Mouse (Mus musculus): ENCODE results near the gene Dcst1.
A peak's percentile ranks its signal among the peaks of the same experiment; 100 is the strongest.

Dcst1 gene

DNA sequence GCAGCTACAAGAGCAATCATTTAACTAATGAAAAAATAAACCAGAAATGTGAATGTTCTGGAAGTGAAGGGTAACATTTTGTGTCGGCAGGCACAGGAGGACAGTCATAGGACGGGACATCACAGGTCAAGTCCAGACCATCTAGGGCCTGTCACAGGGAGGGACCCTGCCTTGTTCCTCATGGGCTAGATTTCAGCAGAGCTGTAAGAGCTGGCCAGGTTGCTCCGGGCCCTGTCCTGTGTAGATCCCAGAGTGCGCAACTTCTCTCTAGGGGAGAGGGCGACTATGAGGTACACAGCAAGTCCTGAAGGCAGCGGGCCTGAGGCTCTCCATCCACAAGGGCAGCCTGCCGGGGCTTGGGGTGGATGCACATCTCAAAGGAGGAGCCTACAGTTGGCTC lies 3.4 kb downstream of the Dcst1 start, which contains the start of gene Dcst2:
Dcst2 (plus strand) TSS at position 301 of the 400 bp plus-strand sequence.
- no peak for DNase-seq (ENCODE audit: low read depth)

DNA sequence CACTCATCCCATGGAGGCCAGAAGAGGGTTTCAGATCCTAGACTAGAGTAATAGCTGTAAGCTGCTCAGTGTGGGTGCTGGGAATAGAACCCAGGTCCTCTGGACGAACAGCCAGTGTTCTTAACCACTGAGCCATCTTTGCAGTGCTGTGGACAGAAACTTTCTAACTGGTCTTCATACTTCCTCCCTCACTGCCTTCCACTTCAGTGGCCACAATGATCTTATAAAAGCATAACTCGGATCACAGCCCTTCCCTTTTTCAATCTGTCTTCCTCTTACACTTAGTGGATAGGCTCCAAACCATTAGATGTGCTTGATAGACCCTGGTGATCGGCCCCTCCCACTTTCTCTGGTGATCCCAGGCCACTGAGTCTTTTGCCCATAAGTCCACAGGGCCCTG lies 4.8 kb downstream of the Dcst1 start:
- DNase-seq (ENCODE audit: low read depth) = no peak

GRCm38 (mm10) chr3:89359630-89360029 lies 5.4 kb downstream of the Dcst1 start:
- no peak for DNase-seq (ENCODE audit: low read depth)

DNA sequence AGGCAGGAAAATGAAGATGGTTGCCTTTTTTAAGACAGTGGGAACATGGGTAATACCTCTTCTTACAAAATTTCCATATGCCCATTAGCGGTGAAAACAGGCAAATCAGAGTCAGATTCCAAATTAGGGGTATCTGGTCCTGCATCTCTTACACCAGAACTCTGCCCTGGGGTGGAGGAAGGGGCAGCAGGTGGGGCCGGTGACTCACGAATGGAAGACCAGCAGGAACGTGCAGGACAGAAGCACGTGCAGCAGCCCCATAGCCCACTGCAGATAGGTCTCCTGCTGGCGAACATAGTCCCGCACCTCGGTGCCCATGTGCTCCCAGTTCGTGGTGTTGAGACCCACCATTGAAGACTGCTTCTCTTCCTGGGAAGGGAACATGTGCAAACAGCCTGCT lies 9.0 kb downstream of the Dcst1 start:
- no peak for DNase-seq (ENCODE audit: low read depth)

GRCm38 (mm10) chr3:89355512-89355902 lies 9.5 kb downstream of the Dcst1 start:
- no peak for DNase-seq (ENCODE audit: low read depth)

DNA sequence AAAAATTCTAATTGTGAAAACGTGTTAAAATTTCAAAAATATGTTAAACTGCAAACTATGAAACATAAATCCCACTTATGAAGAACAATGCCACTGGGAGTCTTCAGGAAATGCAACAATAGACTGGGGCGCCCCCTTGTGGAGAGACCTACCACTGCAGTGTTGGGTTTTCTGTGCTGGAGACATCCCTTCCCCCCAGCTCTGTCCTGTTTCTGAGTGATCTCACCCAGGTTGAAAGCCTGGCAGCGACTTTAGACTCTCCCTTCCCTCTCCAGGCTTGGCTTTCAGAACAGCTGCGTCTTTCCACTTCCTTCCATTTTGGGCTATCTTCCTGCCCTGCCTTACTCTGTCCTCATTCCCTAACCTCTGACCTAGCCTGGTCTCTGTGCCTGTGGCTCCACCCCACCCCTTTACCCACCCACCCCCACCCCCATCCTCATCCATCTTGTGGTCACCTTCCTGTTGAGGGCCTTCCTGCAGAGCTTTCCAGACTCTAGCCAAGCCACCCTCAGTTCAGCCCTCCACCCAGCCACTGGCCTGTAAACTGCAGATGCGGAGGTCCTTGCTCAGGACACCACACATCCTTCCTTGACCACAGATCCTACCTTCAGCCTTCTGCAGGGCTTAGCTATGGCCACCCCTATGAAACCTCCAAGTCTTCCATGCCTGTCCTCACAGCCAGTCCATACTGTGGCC lies 10.1 kb downstream of the Dcst1 start:
- DNase-seq (ENCODE audit: low read depth) = peak; percentile 78

- DNase-seq (ENCODE audit: low read depth) = no peak
Observed at GRCm38 (mm10) chr3:89351271-89351670, 13.8 kb downstream of the Dcst1 start.

- DNase-seq (ENCODE audit: low read depth) = peak; percentile 73
Observed at GRCm38 (mm10) chr3:89349869-89350501, 15.1 kb downstream of the Dcst1 start, which contains the start of gene Adam15. Gene Adam15, minus strand, starts transcription at chr3:89349996.

DNA sequence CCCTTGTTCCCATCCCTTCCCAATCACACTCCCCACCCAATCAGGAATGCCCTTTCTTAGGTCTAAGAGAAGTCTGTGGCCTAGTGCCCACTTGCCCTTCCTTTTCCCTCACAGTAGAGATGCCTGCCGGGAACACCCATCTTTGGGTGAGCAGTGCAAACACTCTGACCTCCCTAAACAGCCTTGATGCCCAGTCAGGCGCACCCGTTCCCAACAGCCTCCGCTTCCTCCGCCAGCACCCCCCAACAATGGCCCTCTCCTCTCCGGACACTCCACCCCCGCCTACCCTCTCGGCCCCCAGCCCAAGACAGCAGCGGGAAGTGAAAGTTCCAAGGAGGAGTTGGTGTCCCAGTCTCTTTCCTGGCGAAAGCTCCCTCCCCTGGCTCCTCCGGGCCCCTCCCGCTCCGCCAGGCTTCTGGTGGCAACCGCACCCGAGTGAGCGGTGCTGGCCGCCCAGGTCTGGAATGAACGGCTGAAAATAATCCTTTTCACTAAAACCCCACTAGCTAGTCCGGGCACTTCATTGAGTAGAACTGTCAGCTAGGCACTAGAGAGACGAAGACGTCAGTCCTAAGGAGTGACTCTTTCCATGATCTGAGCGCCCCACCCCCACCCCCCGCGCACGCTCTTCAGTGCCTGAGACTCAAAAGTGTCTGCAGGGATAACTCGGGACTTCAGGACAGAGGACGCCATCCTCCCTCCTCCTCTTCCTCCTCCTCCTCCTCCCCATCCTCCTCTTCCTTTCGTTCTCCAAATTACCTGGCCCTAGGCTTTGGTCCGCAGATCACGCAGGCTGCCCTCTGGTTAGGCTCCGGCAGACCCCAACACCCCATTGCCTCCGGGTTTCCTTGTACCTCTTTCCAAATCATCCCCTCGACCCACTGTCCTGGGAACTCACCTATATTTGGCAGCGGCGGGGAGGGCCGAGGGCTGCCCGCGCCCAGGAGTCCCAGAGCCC lies 15.9 kb downstream of the Dcst1 start:
- no peak for DNase-seq (ENCODE audit: low read depth)

- DNase-seq (ENCODE audit: low read depth) = no peak
Observed at GRCm38 (mm10) chr3:89347916-89348315, 17.1 kb downstream of the Dcst1 start.

GRCm38 (mm10) chr3:89346815-89347540 lies 18.1 kb downstream of the Dcst1 start:
- no peak for DNase-seq (ENCODE audit: low read depth)

- DNase-seq (ENCODE audit: low read depth) = no peak
Observed at GRCm38 (mm10) chr3:89343279-89343678, 21.8 kb downstream of the Dcst1 start.

GRCm38 (mm10) chr3:89341794-89342193 lies 23.3 kb downstream of the Dcst1 start:
- no peak for DNase-seq (ENCODE audit: low read depth)

GRCm38 (mm10) chr3:89340465-89340864 lies 24.6 kb downstream of the Dcst1 start:
- peak; percentile 67 for DNase-seq (ENCODE audit: low read depth)

DNA sequence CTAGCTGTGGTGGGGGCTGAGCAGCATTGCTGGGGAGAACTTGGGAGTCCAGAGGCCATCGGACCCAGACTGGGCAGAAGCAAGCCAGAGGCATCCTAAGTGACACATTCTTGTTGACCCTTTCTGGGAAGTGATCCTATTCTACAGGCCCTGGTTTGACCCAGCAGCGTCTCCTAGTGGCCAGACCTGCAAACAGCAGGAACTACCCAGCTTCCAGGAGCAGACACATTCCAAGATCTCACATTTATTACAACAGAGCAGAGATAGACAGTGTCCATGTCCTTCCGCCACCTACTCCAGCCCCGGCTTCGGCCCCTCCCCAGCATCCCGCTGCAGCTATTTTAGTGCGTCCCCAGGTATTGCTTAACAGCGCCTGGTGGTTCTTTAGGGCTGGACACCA lies 25.6 kb downstream of the Dcst1 start:
- no peak for DNase-seq (ENCODE audit: low read depth)

DNA sequence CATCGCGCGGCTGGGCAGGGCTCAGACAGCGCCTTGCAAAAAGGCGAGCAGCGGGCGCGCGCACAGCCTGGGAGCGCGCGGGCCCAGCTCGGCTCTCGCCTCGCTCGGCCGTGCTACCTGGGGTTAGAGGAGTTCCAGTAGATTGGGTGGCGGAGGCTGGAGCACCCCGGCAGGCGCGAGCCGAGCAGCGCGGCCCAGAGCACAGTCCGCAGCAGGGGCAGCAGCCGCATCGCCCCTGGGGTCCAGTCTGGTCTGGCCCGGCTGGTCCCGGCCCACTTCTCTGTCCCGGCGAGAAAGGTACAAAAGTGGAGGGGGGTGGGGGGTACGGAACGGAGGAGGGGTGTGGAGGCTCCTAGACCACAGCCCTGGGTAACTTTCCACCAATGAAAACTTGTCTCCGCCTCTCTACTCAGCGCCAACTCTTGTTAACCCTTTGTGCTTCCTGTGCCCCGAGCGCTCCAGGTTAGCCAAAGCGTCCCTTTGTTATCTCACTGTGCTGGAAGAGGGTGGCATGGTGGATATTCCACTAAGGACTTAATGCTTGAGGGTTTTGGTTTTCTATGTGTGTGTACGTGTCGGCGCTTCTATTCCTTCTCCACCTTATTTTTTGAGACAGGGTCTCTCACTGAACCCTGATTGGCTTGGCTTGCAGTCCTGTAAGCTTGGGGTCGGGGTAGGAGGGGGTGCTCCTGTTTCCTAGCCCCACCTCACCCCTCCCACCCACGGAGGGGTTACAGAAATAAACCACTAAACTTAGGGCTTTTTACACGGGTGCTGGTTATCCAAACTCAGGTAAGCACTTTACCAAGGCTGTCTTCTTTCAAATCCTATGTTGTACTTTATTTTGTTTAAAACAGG lies 27.1 kb downstream of the Dcst1 start, which contains the start of gene Efna4:
Efna4 (minus strand) TSS at position 308 of the 858 bp plus-strand sequence.
- DNase-seq (ENCODE audit: low read depth) = no peak

DNA sequence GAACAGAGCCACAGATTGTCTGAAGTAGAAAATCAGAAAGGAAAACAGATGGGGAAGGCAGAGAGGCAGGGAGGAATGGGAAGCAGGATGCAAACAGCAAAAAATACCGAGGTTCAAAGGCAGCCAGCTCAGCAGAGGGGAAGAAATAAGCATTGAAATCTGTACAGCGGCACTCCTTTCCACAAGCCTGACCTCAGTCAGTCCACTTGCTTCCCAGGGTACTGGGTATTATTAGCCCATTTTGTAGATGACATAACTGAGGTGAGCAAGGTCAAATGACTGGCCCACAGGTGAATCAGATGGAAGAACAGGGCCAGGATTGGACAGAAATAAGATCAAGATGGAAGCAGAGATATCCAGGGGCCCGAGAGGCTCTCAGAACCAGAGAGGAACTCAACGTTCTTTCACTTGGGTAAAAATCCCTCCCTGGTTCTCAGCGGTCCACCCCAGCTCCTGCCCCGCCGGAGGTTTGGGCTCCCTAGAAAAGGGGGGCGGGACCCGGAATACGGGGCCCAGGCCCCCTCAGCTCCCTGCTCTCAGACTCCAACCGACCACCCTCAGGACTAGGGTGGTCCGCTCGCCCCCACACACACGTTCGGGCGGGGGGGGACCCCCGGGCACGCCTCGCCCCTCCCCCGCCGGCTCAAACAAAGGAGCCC lies 27.9 kb downstream of the Dcst1 start:
- DNase-seq (ENCODE audit: low read depth) = no peak

- no peak for DNase-seq (ENCODE audit: low read depth)
Observed at GRCm38 (mm10) chr3:89336529-89336928, 28.5 kb downstream of the Dcst1 start.

DNA sequence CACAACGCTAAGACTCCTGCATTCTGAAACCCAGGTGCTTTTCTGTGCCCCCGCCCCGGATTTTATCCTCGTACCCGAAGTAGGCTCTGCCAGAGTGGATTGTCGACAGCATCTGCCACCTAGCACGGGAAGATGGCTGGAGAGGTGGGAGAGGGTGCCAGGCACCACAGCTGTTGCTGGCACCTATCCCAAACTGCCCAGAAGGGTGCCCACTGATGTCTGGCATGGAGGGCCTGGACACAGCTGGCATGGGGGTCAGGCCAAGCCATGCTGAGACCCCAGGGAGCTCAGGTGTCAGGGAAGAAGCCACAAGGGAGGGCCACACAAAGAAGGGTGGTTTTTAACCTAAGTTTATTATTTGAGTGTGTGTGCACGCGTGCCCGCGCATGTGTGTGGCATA lies 32.0 kb downstream of the Dcst1 start:
- no peak for DNase-seq (ENCODE audit: low read depth)

DNA sequence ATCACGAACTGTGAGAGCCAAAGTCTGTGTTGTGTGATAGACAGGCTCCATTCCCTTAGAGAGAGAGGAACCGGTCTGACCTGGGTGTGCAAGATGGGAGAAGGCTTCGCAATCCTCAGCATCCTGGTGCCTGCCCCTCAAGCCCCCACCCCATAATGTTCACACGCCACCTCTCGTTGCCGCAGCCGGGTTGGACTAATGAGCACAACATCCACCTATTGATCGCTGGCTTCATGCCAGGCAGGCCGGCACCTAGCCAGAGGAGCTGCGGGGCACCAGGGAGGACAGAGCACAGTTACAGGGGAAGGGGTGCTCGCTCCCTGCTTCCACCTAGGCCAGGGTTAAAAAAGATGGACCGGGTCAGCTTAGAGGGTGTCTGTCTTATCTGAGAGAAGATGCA lies 32.6 kb downstream of the Dcst1 start:
- DNase-seq (ENCODE audit: low read depth) = no peak
